Mouse (Mus musculus) Patski (cell line): Measurements from ENCODE around the gene Mbnl1. TPM values are rescaled to one million over a fixed set of nuclear protein-coding genes. Genes with fewer than 3 reads are reported as not detected.

Experiments used
- ATAC-seq: fragments of 100-300 bp; one replicate; pipeline ENCODE4 v1.8.0; 2021
- CTCF ChIA-PET: fragments of 350-600 bp; sonication (Branson Sonifier 250); formaldehyde crosslinking; loops from one replicate; lab custom pipeline; 2022; ENCODE audit warnings: inconsistent platforms; lab: Charles Lee
- POLR2A ChIA-PET: fragments of 350-600 bp; sonication (Branson Sonifier 250); formaldehyde crosslinking; loops from one replicate; lab custom pipeline; 2022; ENCODE audit warnings: antibody characterized with exemption, inconsistent platforms; lab: Charles Lee
- DNase-seq: peaks from one replicate; pipeline ENCODE4 v3.0.0-alpha.2; 2011; ENCODE audit warnings: low read depth, low spot score
- H3K27me3 ChIP-seq: fragments of 371-371 bp; one replicate; pipeline ENCODE4 v1.5.1; 2021
- CTCF ChIP-seq: fragments of 100-300 bp; IDR thresholded peaks from one replicate; pipeline ENCODE4 v1.5.1; 2021
- in situ Hi-C: fragments of 300-500 bp; cut with MboI; formaldehyde crosslinking; loops from 3 replicates; pipeline ENCODE4 v1.11.1; 2018; ENCODE audit warnings: low pct_unique_long_range_greater_than_20kb, mixed read lengths
- polyA plus RNA-seq: library from polyadenylated mRNA; unstranded; gene quantifications from one replicate; pipeline ENCODE4 v1.2.3, GENCODE M21; 2021

Gene Mbnl1
- polyA plus RNA-seq, 1 experiment from 2014 or later: 84.9 TPM

DNA sequence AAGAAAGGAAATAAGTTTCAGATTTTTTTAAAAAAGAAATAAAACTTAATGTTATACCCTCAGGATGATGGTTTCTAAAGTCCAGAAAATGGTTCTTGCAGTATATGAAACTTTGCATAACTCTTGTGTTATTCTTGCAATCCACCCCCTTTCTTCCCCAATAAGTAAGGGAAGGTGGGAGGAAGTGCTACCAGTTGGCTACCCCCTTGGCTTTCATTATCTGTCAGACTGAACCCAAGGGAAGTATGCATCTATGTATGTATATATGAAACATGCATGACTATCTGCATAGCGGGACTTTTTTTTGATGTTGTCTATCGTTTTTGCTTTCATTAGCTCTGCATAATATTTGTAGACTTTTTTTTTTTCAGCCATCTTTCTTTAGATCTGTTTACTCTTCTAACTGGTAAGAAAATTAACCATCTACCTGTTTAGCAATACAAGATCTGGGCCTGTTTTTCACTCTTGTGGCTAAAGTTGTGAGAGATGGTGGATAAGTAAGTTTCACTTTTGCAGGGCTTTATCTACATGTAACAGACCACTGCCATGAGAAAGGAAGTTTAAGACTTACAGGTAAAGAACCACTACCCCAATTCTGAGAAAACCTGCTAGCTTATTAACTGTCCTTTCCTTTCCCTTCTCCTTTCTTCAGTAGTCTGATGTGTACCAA lies 484 bp upstream of the Mbnl1 start:
- TF ChIP-seq CTCF: no peak
- DNase-seq (no peak), ATAC-seq (no peak)
- in situ Hi-C loops: no loop called here
- H3K27me3 ChIP-seq: no peaks in the 10 kb centered on the region
- ChIA-PET CTCF (interaction anchor here (1.5 to 2.1 kb wide), 2 partner anchors 11 to 15 kb away, joined by 3 to 6 read pairs; no protein-coding TSS in a partner anchor), POLR2A (interaction anchor here (0.6 to 1.7 kb wide), 2 partner anchors 16 to 181 kb away, joined by 4 to 8 read pairs; no protein-coding TSS in a partner anchor)

DNA sequence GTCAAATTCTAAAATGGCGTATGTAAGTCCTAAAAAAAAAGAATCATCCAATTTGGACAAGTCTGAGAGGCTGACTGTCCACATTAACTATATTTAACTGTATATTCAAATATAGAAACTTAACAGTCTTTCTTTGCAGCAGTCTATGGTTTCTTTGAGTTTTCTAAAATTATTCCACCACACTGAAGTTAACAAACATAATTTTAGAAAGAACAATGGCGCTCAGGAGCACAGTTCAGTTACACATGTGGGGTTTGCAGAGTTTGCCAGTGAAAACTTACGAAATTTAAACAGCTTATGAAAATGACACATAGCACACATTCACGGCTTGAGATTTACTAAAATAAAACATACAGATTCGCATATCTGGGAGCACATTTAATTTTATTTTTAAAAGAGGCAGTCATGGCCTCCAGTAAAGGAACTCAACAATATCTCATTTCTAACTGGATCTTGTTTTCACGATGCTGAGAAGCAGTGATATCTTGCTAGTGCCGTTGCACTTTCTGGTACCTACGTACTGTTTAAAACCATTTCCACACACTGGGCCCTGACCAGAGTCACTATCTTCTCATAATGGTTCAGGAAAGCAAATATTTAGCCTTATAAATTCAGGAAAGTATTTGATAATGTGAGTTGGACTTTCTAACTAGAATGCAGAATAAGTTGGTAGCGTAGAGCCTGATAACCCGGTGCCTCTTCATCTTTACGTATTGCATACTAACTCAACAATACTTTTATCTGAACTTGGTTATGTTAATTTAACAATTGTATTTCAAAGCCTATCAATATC lies 1.4 kb downstream of the Mbnl1 start:
- no peaks in the 10 kb centered on the region for H3K27me3 ChIP-seq
- ATAC-seq: no peak
- DNase-seq: no peak
- TF ChIP-seq CTCF: no peak
- ChIA-PET POLR2A (no interaction called here), CTCF (interaction anchor here (1.0 to 1.5 kb wide), 2 partner anchors 13 to 16 kb away, joined by 3 read pairs; no protein-coding TSS in a partner anchor)
- in situ Hi-C loops: no loop called here

DNA sequence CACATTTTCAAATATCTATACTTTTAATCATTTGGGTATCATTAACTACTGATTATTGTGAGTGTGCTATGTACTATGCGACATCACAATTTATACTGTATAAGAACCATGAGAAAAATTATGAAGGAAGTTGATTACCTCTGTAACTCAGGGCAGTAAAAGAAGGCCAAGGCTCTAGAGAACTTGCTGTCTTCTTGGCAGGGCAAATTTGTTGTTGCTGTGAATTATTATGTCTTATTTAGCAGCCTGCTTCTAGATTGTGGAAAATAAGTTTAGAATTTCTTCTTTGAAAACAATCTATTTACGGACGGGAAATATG lies 2.0 kb downstream of the Mbnl1 start:
- DNase-seq: no peak
- POLR2A ChIA-PET: no interaction called here
- in situ Hi-C loops: no loop called here
- no peaks in the 10 kb centered on the region for H3K27me3 ChIP-seq
- TF ChIP-seq CTCF: no peak
- ATAC-seq: no peak
- CTCF ChIA-PET: no interaction called here

DNA sequence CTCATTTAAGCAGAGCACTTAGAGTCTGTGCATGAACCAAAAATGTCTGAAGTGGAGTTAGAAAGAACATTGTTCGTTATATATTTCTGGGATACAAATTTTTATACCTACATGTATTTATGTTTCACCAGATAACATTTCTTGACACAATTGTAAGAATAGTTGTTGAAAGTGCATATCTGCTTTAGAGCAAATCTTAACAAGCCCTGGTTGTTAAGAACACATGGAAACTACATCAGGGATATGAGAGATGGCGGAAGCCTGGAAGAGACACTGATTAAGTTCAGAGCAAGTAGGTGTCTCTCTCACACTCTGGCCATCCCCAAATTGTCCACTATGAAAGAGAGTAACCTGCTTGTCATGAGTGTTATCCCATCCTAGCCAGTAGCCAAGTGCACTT lies 2.4 kb downstream of the Mbnl1 start:
- DNase-seq: no peak
- ChIA-PET POLR2A (no interaction called here), CTCF (no interaction called here)
- in situ Hi-C loops: no loop called here
- no peaks in the 10 kb centered on the region for H3K27me3 ChIP-seq
- no peak for TF ChIP-seq CTCF
- ATAC-seq: no peak

DNA sequence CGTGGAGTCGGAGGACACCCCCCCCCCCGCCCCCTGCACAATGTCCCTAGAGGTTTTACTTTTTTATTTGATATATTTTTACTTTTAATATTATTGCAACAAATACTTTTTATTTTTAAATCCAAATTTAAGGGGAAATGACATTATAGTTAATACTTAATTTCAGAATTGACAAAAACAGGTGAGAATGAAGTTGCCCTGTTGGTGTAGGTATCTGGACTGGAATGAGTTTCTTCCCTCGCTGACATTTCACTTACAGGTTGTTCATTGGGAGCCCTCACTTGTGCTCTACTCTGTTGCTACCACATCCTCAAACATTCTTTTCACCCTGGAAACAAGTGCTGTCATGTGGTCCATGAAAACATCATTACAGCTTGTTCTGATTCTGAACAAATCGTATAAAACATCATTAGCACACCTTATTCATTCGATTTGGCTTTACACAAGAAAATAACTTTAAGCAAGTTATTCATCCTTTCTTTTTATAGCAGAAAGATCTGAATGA lies 4.2 kb downstream of the Mbnl1 start:
- no peak for TF ChIP-seq CTCF
- CTCF ChIA-PET: no interaction called here
- no peak for ATAC-seq
- in situ Hi-C loops: no loop called here
- no peaks in the 10 kb centered on the region for H3K27me3 ChIP-seq
- POLR2A ChIA-PET: no interaction called here
- DNase-seq: no peak

DNA sequence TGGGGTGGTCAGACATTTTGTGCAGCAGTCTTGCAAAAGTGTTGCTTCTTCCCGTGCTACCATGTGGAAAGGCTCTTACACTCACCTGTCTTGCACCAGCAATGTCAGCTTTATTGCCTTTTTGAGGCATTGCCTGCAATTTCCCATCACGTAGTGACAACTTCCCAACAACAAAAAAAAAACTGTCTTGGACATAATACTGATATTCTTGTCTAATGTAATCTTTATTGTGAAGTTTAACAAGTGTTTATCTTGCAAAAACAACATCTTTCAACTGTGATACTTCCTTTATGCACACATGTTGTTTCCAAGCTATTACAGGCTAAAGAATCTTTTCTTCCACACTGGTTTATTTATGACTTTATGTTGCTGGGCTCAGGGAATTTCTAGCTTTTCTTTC lies 5.8 kb downstream of the Mbnl1 start:
- DNase-seq (no peak), ATAC-seq (no peak)
- in situ Hi-C loops: no loop called here
- TF ChIP-seq CTCF: no peak
- POLR2A ChIA-PET: no interaction called here
- H3K27me3 ChIP-seq: no peaks in the 10 kb centered on the region
- CTCF ChIA-PET: interaction anchor here (0.7 to 1.5 kb wide), 4 partner anchors 9 to 19 kb away, joined by 3 to 4 read pairs (median 3); no protein-coding TSS in a partner anchor

DNA sequence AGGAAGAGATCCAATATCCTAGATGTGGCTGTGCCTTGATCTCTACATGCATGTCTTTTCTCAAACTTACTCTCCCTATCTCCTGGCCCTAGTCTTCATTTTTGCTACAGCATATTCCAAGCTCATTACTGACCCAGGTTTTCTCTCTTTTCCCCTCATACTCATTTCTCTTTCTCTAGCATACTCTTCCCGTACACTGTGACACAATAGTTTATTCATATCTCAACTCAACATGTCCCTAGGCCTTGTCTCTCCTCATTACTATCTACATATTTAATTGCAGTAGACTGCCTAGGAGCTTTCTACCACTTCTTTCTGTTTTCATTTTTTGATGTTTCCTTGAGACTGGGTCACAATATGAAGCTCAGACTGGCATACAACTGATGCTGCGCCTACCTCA lies 8.1 kb downstream of the Mbnl1 start:
- TF ChIP-seq CTCF: no peak
- ATAC-seq (no peak), DNase-seq (no peak)
- no peaks in the 10 kb centered on the region for H3K27me3 ChIP-seq
- ChIA-PET POLR2A (no interaction called here), CTCF (interaction anchor here (1.2 to 1.3 kb wide), 2 partner anchors 16 to 131 kb away, joined by 3 read pairs; no protein-coding TSS in a partner anchor)
- in situ Hi-C loops: loop anchor here (10.0 kb wide), 1 partner anchor 244 kb away; no protein-coding TSS in a partner anchor

DNA sequence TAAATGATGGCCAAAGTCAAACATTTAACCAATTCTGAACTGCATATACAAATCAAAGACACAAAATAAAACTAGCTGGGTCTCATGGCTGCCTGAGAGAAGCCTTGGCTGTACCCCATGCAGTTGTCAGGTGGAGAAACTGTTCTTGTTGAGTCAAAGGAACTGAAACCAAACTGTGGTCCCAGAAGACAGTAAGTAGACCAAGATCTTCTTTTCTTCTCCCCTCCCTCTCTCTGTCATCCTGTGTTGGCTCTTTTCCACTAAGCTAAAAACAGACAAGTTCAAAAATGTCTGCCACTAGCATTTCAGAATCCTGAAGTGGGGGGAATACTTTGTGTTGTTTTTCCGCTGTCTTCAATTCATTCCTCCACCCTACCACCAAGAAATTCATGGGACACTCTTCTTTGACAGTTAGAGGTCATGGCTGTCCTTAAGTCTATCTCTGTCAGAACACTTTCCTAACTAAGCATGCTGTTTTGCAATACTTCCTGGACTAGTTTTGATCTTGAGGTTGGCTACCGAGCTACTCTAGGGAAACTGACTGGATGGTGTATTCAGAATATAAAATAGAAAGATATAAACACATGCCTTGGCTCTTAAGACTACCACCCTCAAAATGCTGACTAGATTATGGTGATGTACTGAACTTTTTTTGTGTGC lies 9.2 kb downstream of the Mbnl1 start:
- ATAC-seq (no peak), DNase-seq (no peak)
- POLR2A ChIA-PET: no interaction called here
- CTCF ChIA-PET: interaction anchor here (1.3 kb wide), 2 partner anchors 20 to 130 kb away, joined by 3 read pairs; no protein-coding TSS in a partner anchor
- in situ Hi-C loops: loop anchor here (10.0 kb wide), 1 partner anchor 243 kb away; no protein-coding TSS in a partner anchor
- H3K27me3 ChIP-seq: no peaks in the 10 kb centered on the region
- no peak for TF ChIP-seq CTCF

DNA sequence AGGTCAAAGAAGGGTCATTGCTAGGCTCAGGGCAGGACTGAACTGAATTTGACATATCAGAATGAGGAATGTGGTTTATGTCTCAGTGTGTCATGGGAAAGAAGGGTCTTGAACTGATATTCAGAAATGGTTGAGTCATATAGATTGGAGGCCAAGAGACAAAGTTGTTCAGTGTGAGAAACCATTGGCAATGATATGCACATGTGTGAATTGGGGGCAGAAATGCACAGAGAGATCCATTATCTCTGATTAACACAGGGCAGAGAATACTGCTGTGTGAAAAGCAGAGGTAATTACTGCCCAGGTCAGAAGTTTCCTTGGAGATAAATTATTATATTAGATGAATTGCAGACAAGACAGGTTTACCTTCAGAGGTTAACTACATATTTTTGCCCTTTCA lies 10.7 kb downstream of the Mbnl1 start:
- ChIA-PET CTCF (interaction anchor here (1.0 kb wide), 1 partner anchor 16 kb away, joined by 3 read pairs; no protein-coding TSS in a partner anchor), POLR2A (no interaction called here)
- H3K27me3 ChIP-seq: no peaks in the 10 kb centered on the region
- TF ChIP-seq CTCF: no peak
- DNase-seq (no peak), ATAC-seq (no peak)
- in situ Hi-C loops: loop anchor here (10.0 kb wide), 1 partner anchor 241 kb away; no protein-coding TSS in a partner anchor
